ENCODE assay signal across 8 mouse cellular contexts in the genomic region with DNA sequence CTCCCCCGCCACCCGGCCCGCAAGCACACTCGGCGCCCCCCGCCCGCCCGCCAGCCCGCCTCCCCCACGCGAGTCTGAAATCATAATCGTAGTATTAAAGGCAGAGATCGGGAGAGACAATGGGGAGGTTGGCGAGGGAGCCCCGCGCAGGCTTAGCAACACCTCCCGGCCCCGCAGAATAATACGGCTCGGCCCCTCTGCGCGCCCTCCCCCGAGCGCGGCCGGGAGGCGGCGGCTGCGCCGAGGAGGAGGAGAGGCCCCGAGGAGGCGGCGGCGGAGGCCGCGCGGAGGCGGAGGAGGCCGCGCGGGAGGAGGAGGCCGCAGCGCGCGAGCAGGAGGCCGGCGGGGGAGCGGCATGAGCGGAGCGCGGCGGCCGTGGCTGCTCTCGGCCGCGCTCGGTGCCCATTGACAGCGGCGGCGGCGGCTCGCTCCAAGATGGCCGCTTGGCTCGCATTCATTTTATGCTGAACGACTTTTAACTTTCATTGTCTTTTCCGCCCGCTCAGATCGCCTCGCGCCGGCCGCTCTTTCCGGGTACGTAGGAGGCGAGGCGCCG. TPM values are rescaled to one million over a fixed set of nuclear protein-coding genes. Genes with fewer than 3 reads are reported as not detected.
DNase-seq lines count a peak whose midpoint lies in the region; ATAC-seq and TF ChIP-seq lines count a peak whose summit lies in the region.

TSS of gene Bmi1 (plus strand) at position 83 of the 556 bp plus-strand sequence.

- H3K9ac ChIP-seq in heart, embryonic 13.5 days, result peak within 1 kb of the TSS; percentile 97
- H3K9ac ChIP-seq in kidney, embryonic 15.5 days, result peak within 1 kb of the TSS; percentile 85
- H3K9ac ChIP-seq in liver, embryonic 13.5 days, result peak within 1 kb of the TSS; percentile 77

- peak; percentile 53 to 54 for DNase-seq in CD8-positive naive resting alpha-beta T cell, adult 2 months (ENCODE audit: low read depth in 2 of 2, low spot score in 2 of 2)
- DNase-seq in forebrain, embryonic 10.5 days (ENCODE audit: extremely low spot score, low spot score), result peak; percentile 72
- DNase-seq in liver, embryonic 13.5 days, result no peak
- DNase-seq in naive thymus-derived CD4-positive, alpha-beta T cell, adult 2 months (ENCODE audit: low read depth), result peak; percentile 77
- peak; percentile 77 for DNase-seq in testis, postnatal 10 days (ENCODE audit: low spot score)

- peak within 1 kb of the TSS; percentile 90 for H3K27ac ChIP-seq in bone marrow, adult 2 months (ENCODE audit: control insufficient read depth, insufficient read depth, low read depth, low read length, poor library complexity)
- H3K27ac ChIP-seq in forebrain, embryonic 10.5 days, result peak within 1 kb of the TSS; percentile 98
- peak within 1 kb of the TSS; percentile 92 for H3K27ac ChIP-seq in heart, embryonic 13.5 days (replicated peaks)
- peak within 1 kb of the TSS; percentile 95 for H3K27ac ChIP-seq in kidney, embryonic 15.5 days
- H3K27ac ChIP-seq in liver, embryonic 13.5 days, result peak within 1 kb of the TSS; percentile 72

- peak within 1 kb of the TSS; percentile 87 for H3K4me2 ChIP-seq in heart, embryonic 13.5 days
- H3K4me2 ChIP-seq in kidney, embryonic 15.5 days, result peak within 1 kb of the TSS; percentile 82
- H3K4me2 ChIP-seq in liver, embryonic 13.5 days, result peak within 1 kb of the TSS; percentile 86

- H3K36me3 ChIP-seq in forebrain, embryonic 10.5 days (replicated peaks), result no peaks in the 10 kb centered on the region; the same call in 1 of the 2 replicates
- peaks cover 2% of the 10 kb centered on the region; the same call in 1 of the 2 replicates for H3K36me3 ChIP-seq in heart, embryonic 13.5 days
- H3K36me3 ChIP-seq in kidney, embryonic 15.5 days, result 0 out of 2 replicates have a peak, but pooled peaks cover 2% of the 10 kb centered on the region
- no peaks in the 10 kb centered on the region for H3K36me3 ChIP-seq in liver, embryonic 13.5 days

- no peaks in the 10 kb centered on the region for H3K9me3 ChIP-seq in forebrain, embryonic 10.5 days
- H3K9me3 ChIP-seq in heart, embryonic 13.5 days, result no peaks in the 10 kb centered on the region
- no peaks in the 10 kb centered on the region for H3K9me3 ChIP-seq in kidney, embryonic 15.5 days (replicated peaks)
- H3K9me3 ChIP-seq in liver, embryonic 13.5 days (replicated peaks), result no peaks in the 10 kb centered on the region

- TF ChIP-seq POLR2A in bone marrow, adult 2 months (IDR thresholded peaks at IDR 0.05; ENCODE audit: borderline replicate concordance, control insufficient read depth, low read depth, low read length), result 0 out of 2 replicates have a peak, but pooled peaks have one; percentile 15

- peak; percentile 22 for ATAC-seq in heart, embryonic 13.5 days (ENCODE audit: extremely low read depth, insufficient number of reproducible peaks, low FRiP score, low TSS enrichment)
- ATAC-seq in kidney, embryonic 15.5 days (replicated peaks; ENCODE audit: low FRiP score), result peak; percentile 70
- peak; percentile 61 for ATAC-seq in liver, embryonic 13.5 days (ENCODE audit: low read depth)

- peak within 1 kb of the TSS; percentile 72 for H3K4me3 ChIP-seq in bone marrow, adult 2 months (replicated peaks; ENCODE audit: control insufficient read depth, low read depth, low read length)
- peak within 1 kb of the TSS; percentile 85 for H3K4me3 ChIP-seq in forebrain, embryonic 10.5 days
- peak within 1 kb of the TSS; percentile 88 for H3K4me3 ChIP-seq in heart, embryonic 13.5 days
- peak within 1 kb of the TSS; percentile 85 for H3K4me3 ChIP-seq in kidney, embryonic 15.5 days (replicated peaks)
- peak within 1 kb of the TSS; percentile 72 for H3K4me3 ChIP-seq in liver, embryonic 13.5 days (replicated peaks)

- WGBS in bone marrow, adult 2 months, result 1% methylated on average over 71 of the region's 77 CpGs
- WGBS in forebrain, embryonic 10.5 days, result under 1% methylated on average over 70 of the region's 77 CpGs
- WGBS in heart, embryonic 13.5 days, result 1% methylated on average over 22 of the region's 77 CpGs
- WGBS in kidney, embryonic 15.5 days, result 0% methylated on average over 58 of the region's 77 CpGs
- under 1% methylated on average over 56 of the region's 77 CpGs for WGBS in liver, embryonic 13.5 days (ENCODE audit: insufficient replicate concordance)

- H3K4me1 ChIP-seq in bone marrow, adult 2 months (ENCODE audit: control insufficient read depth, insufficient read depth, low read length), result no peaks in the 10 kb centered on the region; the same call in 1 of the 2 replicates
- peaks cover 63% of the 10 kb centered on the region for H3K4me1 ChIP-seq in forebrain, embryonic 10.5 days
- peaks cover 37% of the 10 kb centered on the region for H3K4me1 ChIP-seq in heart, embryonic 13.5 days
- peaks cover 39% of the 10 kb centered on the region for H3K4me1 ChIP-seq in kidney, embryonic 15.5 days
- H3K4me1 ChIP-seq in liver, embryonic 13.5 days (replicated peaks), result peaks cover 49% of the 10 kb centered on the region

- H3K27me3 ChIP-seq in forebrain, embryonic 10.5 days (ENCODE audit: poor library complexity, severe bottlenecking), result peaks cover 69% of the 10 kb centered on the region
- peaks cover 30% of the 10 kb centered on the region for H3K27me3 ChIP-seq in heart, embryonic 13.5 days (replicated peaks)
- H3K27me3 ChIP-seq in kidney, embryonic 15.5 days, result peaks cover 22% of the 10 kb centered on the region
- peaks cover 64% of the 10 kb centered on the region for H3K27me3 ChIP-seq in liver, embryonic 13.5 days

- TF ChIP-seq CTCF in bone marrow, adult 2 months (IDR thresholded peaks at IDR 0.05; ENCODE audit: control insufficient read depth, insufficient read depth, low read length), result no peak

RNA-seq across cellular contexts. Expression of gene Bmi1, which starts in this region (rescaled TPM):
- polyA plus RNA-seq in bone marrow, adult 2 months (2011; ENCODE audit: insufficient read depth, insufficient read length, low replicate concordance, missing spikeins), result 7.2 and 9.8 TPM in 2 replicates
- polyA plus RNA-seq in forebrain, embryonic 10.5 days (2016; fragmentation: Nextera tagmentation; extraction: Ambion mirVana), result 25.9 and 28.3 TPM in 2 replicates
- 11.5 and 12.8 TPM in 2 replicates for polyA plus RNA-seq in heart, embryonic 13.5 days (2015; fragmentation: Nextera tagmentation; extraction: Ambion mirVana)
- 29.0 and 35.9 TPM in 2 replicates for polyA plus RNA-seq in kidney, embryonic 15.5 days (2015; fragmentation: Nextera tagmentation; extraction: Ambion mirVana)
- 4.6 and 7.6 TPM in 2 replicates for polyA plus RNA-seq in liver, embryonic 13.5 days (2015; fragmentation: Nextera tagmentation; extraction: Ambion mirVana)
